Mouse (Mus musculus) naive thymus-derived CD4-positive, alpha-beta T cell, adult 5 months (primary cell): ENCODE measurements around the gene Tle4. TPM values are rescaled to one million over a fixed set of nuclear protein-coding genes. Genes with fewer than 3 reads are reported as not detected.

ENCODE experiments used
- polyA plus RNA-seq: library from polyadenylated mRNA; unstranded; fragments of 100-300 nt; shearing (Covaris generic); gene quantifications from one replicate; pipeline ENCODE4 v1.2.1, GENCODE M21; 2017

The Tle4 gene
- polyA plus RNA-seq: 95.0 TPM

DNA sequence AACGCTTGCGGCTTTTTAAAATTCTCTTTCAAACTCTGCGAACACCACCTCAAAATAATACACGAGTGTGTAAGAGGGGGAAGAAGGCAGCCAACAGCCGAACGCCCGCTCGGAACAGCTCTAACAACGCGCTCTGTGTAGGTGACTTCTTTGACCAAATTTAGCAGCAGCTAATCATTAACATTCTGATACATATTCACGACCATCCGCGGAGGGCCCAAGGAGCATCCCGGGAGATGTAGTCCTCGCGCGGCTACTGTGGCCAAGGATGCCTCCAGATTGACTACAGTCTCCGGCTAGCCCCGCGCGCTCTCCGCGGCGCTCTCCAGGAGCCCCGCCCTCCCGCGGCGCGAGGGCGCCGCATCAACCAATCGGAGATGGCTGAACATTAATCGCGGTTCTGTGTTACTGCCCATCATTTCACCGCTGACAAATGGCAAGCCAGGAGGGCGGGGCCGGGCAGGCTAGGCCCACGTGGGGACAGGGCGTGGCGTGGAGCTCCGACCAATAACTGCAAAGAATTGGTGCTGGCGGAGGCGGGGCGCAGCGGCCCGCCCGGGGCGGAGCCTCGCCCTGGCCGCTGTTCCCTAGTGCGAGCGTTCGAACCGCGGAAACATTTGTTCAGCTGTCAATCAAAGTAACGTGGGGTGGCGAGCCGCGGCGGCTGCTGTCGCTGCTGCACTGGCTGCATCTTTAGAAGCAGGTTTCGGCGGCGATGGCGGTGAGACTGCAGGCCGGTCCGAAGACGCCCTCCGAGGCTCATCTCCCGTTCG is at the start of gene Tle4:
Gene Tle4 (minus strand): TSS at position 135 of the 773 bp plus-strand sequence.

